Mouse (Mus musculus) gastrocnemius, postnatal 36 days (tissue): ENCODE measurements around the gene Frmd4a. TPM values are rescaled to one million over a fixed set of nuclear protein-coding genes. Genes with fewer than 3 reads are reported as not detected.

Source experiments
- DNase-seq, 2 experiments: peaks; one replicate each; pipeline ENCODE4 v3.0.0; 2022
- intact Hi-C: fragments of 180-260 bp; cut with DNase I; formaldehyde crosslinking; loops from one replicate; pipeline ENCODE4 v1.15.1; 2025
- total RNA-seq, 2 experiments: library from RNA; stranded (reverse); gene quantifications; 2 replicates each; pipeline ENCODE4 v1.2.3; 2021

Gene Frmd4a
- total RNA-seq, 2 experiments from 2014 or later = 3.9 to 4.0 TPM

GRCm38 (mm10) chr2:4472760-4473480 lies 455.4 kb downstream of the Frmd4a start:
- peak; percentile 40 to 53 for DNase-seq
- intact Hi-C loops = no loop called here

GRCm38 (mm10) chr2:4473866-4474538 lies 456.5 kb downstream of the Frmd4a start:
- intact Hi-C loops = no loop called here
- no peak for DNase-seq

GRCm38 (mm10) chr2:4474539-4474937 lies 457.0 kb downstream of the Frmd4a start:
- no peak for DNase-seq
- intact Hi-C loops = no loop called here

- intact Hi-C loops = no loop called here
- no peak for DNase-seq
Observed at GRCm38 (mm10) chr2:4475991-4476390, 458.5 kb downstream of the Frmd4a start.

GRCm38 (mm10) chr2:4476608-4477007 lies 459.1 kb downstream of the Frmd4a start:
- no peak for DNase-seq
- intact Hi-C loops = no loop called here

- intact Hi-C loops = no loop called here
- DNase-seq = no peak
Observed at GRCm38 (mm10) chr2:4477311-4477710, 459.8 kb downstream of the Frmd4a start.

GRCm38 (mm10) chr2:4480180-4480579 lies 462.7 kb downstream of the Frmd4a start:
- intact Hi-C loops = no loop called here
- no peak for DNase-seq

GRCm38 (mm10) chr2:4481154-4481553 lies 463.6 kb downstream of the Frmd4a start:
- DNase-seq = no peak
- intact Hi-C loops = no loop called here

GRCm38 (mm10) chr2:4486185-4486584 lies 468.7 kb downstream of the Frmd4a start:
- DNase-seq = no peak
- intact Hi-C loops = no loop called here

- intact Hi-C loops = no loop called here
- DNase-seq = no peak
Observed at GRCm38 (mm10) chr2:4487280-4487679, 469.8 kb downstream of the Frmd4a start.

GRCm38 (mm10) chr2:4490845-4491244 lies 473.3 kb downstream of the Frmd4a start:
- intact Hi-C loops = loop anchor here (5.0 to 10.0 kb wide), 3 partner anchors 74 to 674 kb away; no protein-coding TSS in a partner anchor
- no peak for DNase-seq

- intact Hi-C loops = loop anchor here (2.0 to 10.0 kb wide), 4 partner anchors 75 to 675 kb away; no protein-coding TSS in a partner anchor
- DNase-seq = peak; percentile 52 to 74
Observed at GRCm38 (mm10) chr2:4492485-4493481, 475.3 kb downstream of the Frmd4a start.

- intact Hi-C loops = loop anchor here (2.0 to 10.0 kb wide), 4 partner anchors 77 to 677 kb away; no protein-coding TSS in a partner anchor
- DNase-seq = no peak
Observed at GRCm38 (mm10) chr2:4494478-4494877, 477.0 kb downstream of the Frmd4a start.

- DNase-seq = peak in 1 of 2 experiments; percentile 56
- intact Hi-C loops = loop anchor here (1.0 to 10.0 kb wide), 5 partner anchors 103 to 368 kb away; partner anchors contain the start of gene Prpf18
Observed at GRCm38 (mm10) chr2:4499257-4499656, 481.7 kb downstream of the Frmd4a start.

- no peak for DNase-seq
- intact Hi-C loops = loop anchor here (1.0 to 10.0 kb wide), 5 partner anchors 102 to 367 kb away; partner anchors contain the start of gene Prpf18
Observed at GRCm38 (mm10) chr2:4499916-4500315, 482.4 kb downstream of the Frmd4a start.

- intact Hi-C loops = no loop called here
Observed at GRCm38 (mm10) chr2:4501257-4502027, 483.9 kb downstream of the Frmd4a start.

GRCm38 (mm10) chr2:4504413-4504812 lies 486.9 kb downstream of the Frmd4a start:
- DNase-seq = peak in 1 of 2 experiments; percentile 21
- intact Hi-C loops = no loop called here

More at GRCm38 (mm10) chr2:4501257-4502027, 483.9 kb downstream of the Frmd4a start:
- DNase-seq = no peak

- intact Hi-C loops = no loop called here
- DNase-seq = no peak
Observed at GRCm38 (mm10) chr2:4505695-4506094, 488.2 kb downstream of the Frmd4a start.

GRCm38 (mm10) chr2:4506659-4507058 lies 489.1 kb downstream of the Frmd4a start:
- intact Hi-C loops = no loop called here
- DNase-seq = no peak
